8 mouse cellular contexts compared by ENCODE assay signal in the genomic region with DNA sequence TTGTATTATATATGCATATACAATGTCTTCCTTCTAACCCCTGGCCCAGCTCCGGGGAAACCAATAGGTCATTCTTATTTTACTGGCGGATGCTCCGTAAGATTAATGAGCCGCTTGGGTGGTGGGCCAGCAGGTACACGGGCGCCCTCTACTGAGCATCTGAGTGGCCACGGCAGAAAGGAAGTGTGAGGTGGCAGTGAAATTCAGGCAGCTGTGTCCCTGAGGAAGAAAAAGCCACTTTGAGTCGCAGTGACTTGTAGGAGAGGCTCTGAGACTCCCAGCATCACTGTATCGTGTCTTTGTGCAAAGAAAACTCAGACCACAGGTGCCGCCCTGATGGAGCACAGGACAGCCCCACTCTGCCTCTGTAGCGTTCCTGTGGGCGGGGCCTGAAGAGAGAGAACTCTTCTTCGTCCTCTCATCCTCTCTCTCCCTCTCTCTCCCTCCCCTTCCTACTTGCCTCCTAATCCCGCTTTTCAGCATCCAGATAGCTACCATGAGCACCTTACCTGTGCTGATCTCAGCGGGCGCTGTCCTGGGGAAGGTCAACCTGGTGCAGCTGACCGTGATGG. TPM values are rescaled to one million over a fixed set of nuclear protein-coding genes. Genes with fewer than 3 reads are reported as not detected.
DNase-seq lines count a peak whose midpoint lies in the region; ATAC-seq and TF ChIP-seq lines count a peak whose summit lies in the region.

No protein-coding gene starts in this region.

- peak; percentile 52 for DNase-seq in G1E (ENCODE audit: low spot score)
- DNase-seq in cerebellum, adult 2 months = peak; percentile 65 to 79
- DNase-seq in layer of hippocampus, adult 9-10 months (ENCODE audit: low spot score) = peak; percentile 42
- peak; percentile 85 for DNase-seq in lung, postnatal 10 days
- DNase-seq in ovary, postnatal 36 days (ENCODE audit: low spot score) = peak; percentile 74
- peak; percentile 75 for DNase-seq in thymus, postnatal 25 days

- H3K27ac ChIP-seq in cerebellum, adult 2 months (ENCODE audit: insufficient read depth, low read length) = no peak overlapping the region
- H3K27ac ChIP-seq in forebrain, embryonic 16.5 days (ENCODE audit: low read length) = no peak overlapping the region

- peaks cover 40% of the 10 kb centered on the region for H3K4me1 ChIP-seq in G1E (ENCODE audit: insufficient read depth, low read depth, low read length)
- 0 out of 2 replicates have a peak, but pooled peaks cover 4% of the 10 kb centered on the region for H3K4me1 ChIP-seq in cerebellum, adult 2 months (ENCODE audit: control insufficient read depth, insufficient read depth, low read length)
- H3K4me1 ChIP-seq in forebrain, embryonic 16.5 days (replicated peaks; ENCODE audit: control insufficient read depth, insufficient read depth, low read length) = peaks cover 5% of the 10 kb centered on the region

- H3K9me3 ChIP-seq in G1E (replicated peaks) = no peaks in the 10 kb centered on the region
- H3K9me3 ChIP-seq in forebrain, embryonic 16.5 days (ENCODE audit: control insufficient read depth, low read length) = no peaks in the 10 kb centered on the region

- H3K4me2 ChIP-seq in forebrain, embryonic 16.5 days (ENCODE audit: low read length) = peak overlapping the region; percentile 55

- no peak for ATAC-seq in G1E (ENCODE audit: extremely low read depth, insufficient number of reproducible peaks, low FRiP score, poor library complexity, severe bottlenecking)
- ATAC-seq in forebrain, embryonic 16.5 days = peak; percentile 40; the same call in 1 of the 2 replicates
- peak; percentile 39 to 69 for ATAC-seq in hematopoietic stem cell, adult 5-6 weeks (replicated peaks in 1 of 2; ENCODE audit: insufficient read depth in 1 of 2, low FRiP score in 2 of 2, low TSS enrichment in 1 of 2, low read depth in 1 of 2, poor library complexity in 2 of 2, severe bottlenecking in 2 of 2)

- peak overlapping the region; percentile 56; the same call in 1 of the 2 replicates for H3K4me3 ChIP-seq in G1E (ENCODE audit: low read depth, low read length)
- peak overlapping the region; percentile 48 for H3K4me3 ChIP-seq in cerebellum, adult 2 months (replicated peaks; ENCODE audit: insufficient read depth, low read depth, low read length)
- H3K4me3 ChIP-seq in forebrain, embryonic 16.5 days (replicated peaks; ENCODE audit: low read length) = peak overlapping the region; percentile 25

- 0 out of 2 replicates have a peak overlapping the region, but pooled peaks have one; percentile 28 for H3K9ac ChIP-seq in forebrain, embryonic 16.5 days (replicated peaks; ENCODE audit: low read depth, low read length)

- no peaks in the 10 kb centered on the region for H3K27me3 ChIP-seq in G1E (ENCODE audit: insufficient read depth, low read length)
- no peaks in the 10 kb centered on the region for H3K27me3 ChIP-seq in cerebellum, adult 2 months (ENCODE audit: control insufficient read depth, insufficient read depth, low read length)
- no peaks in the 10 kb centered on the region for H3K27me3 ChIP-seq in forebrain, embryonic 16.5 days (replicated peaks; ENCODE audit: control insufficient read depth, insufficient read depth, low read length)

- peaks cover 32% of the 10 kb centered on the region for H3K36me3 ChIP-seq in G1E (replicated peaks)
- H3K36me3 ChIP-seq in forebrain, embryonic 16.5 days (ENCODE audit: control insufficient read depth, insufficient read depth) = no peaks in the 10 kb centered on the region

- WGBS in cerebellum, adult 2 months = 2% methylated on average over 17 of the region's 17 CpGs
- 2% methylated on average over 17 of the region's 17 CpGs for WGBS in forebrain, embryonic 16.5 days

- no peak for TF ChIP-seq POLR2A in cerebellum, adult 2 months (IDR thresholded peaks at IDR 0.05; ENCODE audit: borderline replicate concordance, insufficient read depth, low read length)

- peak; percentile 54 for TF ChIP-seq CTCF in G1E (IDR thresholded peaks at IDR 0.05; ENCODE audit: low read depth, low read length)
- TF ChIP-seq CTCF in cerebellum, adult 2 months (IDR thresholded peaks at IDR 0.05; ENCODE audit: borderline replicate concordance, insufficient read depth, low read depth, low read length) = peak; percentile 75

RNA-seq across cellular contexts. Expression of gene Rhd, which starts 15.2 kb away (rescaled TPM):
- total RNA-seq in G1E (2014; fragmentation: Nextera tagmentation) = 3.2 and 69.7 TPM in 2 replicates
- 9.8 and 12.4 TPM in 2 replicates for total RNA-seq in G1E (2017)
- 2.9 and 3.3 TPM in 2 replicates for polyA plus RNA-seq in G1E (2012)
- 1.0 and 1.1 TPM in 2 replicates for polyA plus RNA-seq in cerebellum, adult 2 months (2012; rRNA removed)
- 0.47 and 1.0 TPM in 2 replicates for polyA plus RNA-seq in forebrain, embryonic 16.5 days (2015; fragmentation: Nextera tagmentation; extraction: Ambion mirVana)
- 5.5 and 34.6 TPM in 2 replicates for total RNA-seq in hematopoietic stem cell, adult 5-6 weeks (2017)

RNA-seq across cellular contexts. Expression of gene Maco1, which starts 26.4 kb away (rescaled TPM):
- total RNA-seq in G1E (2014; fragmentation: Nextera tagmentation) (71.8 and 74.9 TPM in 2 replicates), G1E (2017) (44.8 and 49.3 TPM in 2 replicates)
- polyA plus RNA-seq in G1E (2012) = 11.3 and 11.4 TPM in 2 replicates
- 46.4 and 47.7 TPM in 2 replicates for polyA plus RNA-seq in cerebellum, adult 2 months (2012; rRNA removed)
- polyA plus RNA-seq in forebrain, embryonic 16.5 days (2015; fragmentation: Nextera tagmentation; extraction: Ambion mirVana) = 98.7 and 104 TPM in 2 replicates
- total RNA-seq in hematopoietic stem cell, adult 5-6 weeks (2017) = 71.4 and 79.2 TPM in 2 replicates

RNA-seq across cellular contexts. Expression of gene Tmem50a, which starts 35.3 kb away (rescaled TPM):
- total RNA-seq in G1E (2014; fragmentation: Nextera tagmentation) = 174 and 225 TPM in 2 replicates
- 218 and 250 TPM in 2 replicates for total RNA-seq in G1E (2017)
- polyA plus RNA-seq in G1E (2012) = 8.0 and 10.3 TPM in 2 replicates
- polyA plus RNA-seq in cerebellum, adult 2 months (2012; rRNA removed) = 105 and 111 TPM in 2 replicates
- 201 and 205 TPM in 2 replicates for polyA plus RNA-seq in forebrain, embryonic 16.5 days (2015; fragmentation: Nextera tagmentation; extraction: Ambion mirVana)
- total RNA-seq in hematopoietic stem cell, adult 5-6 weeks (2017) = 226 and 246 TPM in 2 replicates

RNA-seq across cellular contexts. Expression of gene Rsrp1, which starts 43.9 kb away (rescaled TPM):
- total RNA-seq in G1E (2014; fragmentation: Nextera tagmentation) (260 and 286 TPM in 2 replicates), G1E (2017) (446 and 492 TPM in 2 replicates)
- polyA plus RNA-seq in G1E (2012) = 468 and 529 TPM in 2 replicates
- 478 and 508 TPM in 2 replicates for polyA plus RNA-seq in cerebellum, adult 2 months (2012; rRNA removed)
- 644 and 645 TPM in 2 replicates for polyA plus RNA-seq in forebrain, embryonic 16.5 days (2015; fragmentation: Nextera tagmentation; extraction: Ambion mirVana)
- 121 and 246 TPM in 2 replicates for total RNA-seq in hematopoietic stem cell, adult 5-6 weeks (2017)

RNA-seq across cellular contexts. Expression of gene Syf2, which starts 51.2 kb away (rescaled TPM):
- total RNA-seq in G1E (2014; fragmentation: Nextera tagmentation) (48.8 and 49.0 TPM in 2 replicates), G1E (2017) (175 and 187 TPM in 2 replicates)
- 36.7 and 52.3 TPM in 2 replicates for polyA plus RNA-seq in G1E (2012)
- 95.4 and 99.7 TPM in 2 replicates for polyA plus RNA-seq in cerebellum, adult 2 months (2012; rRNA removed)
- 73.2 and 78.4 TPM in 2 replicates for polyA plus RNA-seq in forebrain, embryonic 16.5 days (2015; fragmentation: Nextera tagmentation; extraction: Ambion mirVana)
- 251 and 314 TPM in 2 replicates for total RNA-seq in hematopoietic stem cell, adult 5-6 weeks (2017)
